Mouse (Mus musculus): ENCODE measurements around the gene Ndel1. TPM values are rescaled to one million over a fixed set of nuclear protein-coding genes. Genes with fewer than 3 reads are reported as not detected.

The Ndel1 gene
- polyA plus RNA-seq, 1 experiment, result 102 TPM

GRCm38 (mm10) chr11:68882107-68882506, 10.4 kb upstream of the Ndel1 start:
- H3K4me3 ChIP-seq (ENCODE audit: insufficient read depth, low read length), result no peak overlapping the region
- TF ChIP-seq POLR2A (IDR thresholded peaks at IDR 0.05; ENCODE audit: extremely low read depth, insufficient read depth, low read length) (no peak), CTCF (IDR thresholded peaks at IDR 0.05; ENCODE audit: extremely low read depth, insufficient read depth, low read length) (no peak)
- no peak overlapping the region for H3K27ac ChIP-seq (ENCODE audit: insufficient read depth, low read length)
- H3K4me1 ChIP-seq (ENCODE audit: control insufficient read depth, insufficient read depth, low read length), result no peaks in the 10 kb centered on the region

- H3K4me1 ChIP-seq (ENCODE audit: control insufficient read depth, insufficient read depth, low read length), result no peaks in the 10 kb centered on the region
- no peak for TF ChIP-seq POLR2A (IDR thresholded peaks at IDR 0.05; ENCODE audit: extremely low read depth, insufficient read depth, low read length)
- H3K27ac ChIP-seq (ENCODE audit: insufficient read depth, low read length), result no peak overlapping the region
- H3K4me3 ChIP-seq (ENCODE audit: insufficient read depth, low read length), result no peak overlapping the region
Measured at GRCm38 (mm10) chr11:68878811-68879210, 7.2 kb upstream of the Ndel1 start.

- Histone ChIP-seq H3K4me3 (ENCODE audit: insufficient read depth, low read length) (no peak overlapping the region), H3K4me1 (ENCODE audit: control insufficient read depth, insufficient read depth, low read length) (no peaks in the 10 kb centered on the region), H3K27ac (ENCODE audit: insufficient read depth, low read length) (no peak overlapping the region)
- TF ChIP-seq CTCF (IDR thresholded peaks at IDR 0.05; ENCODE audit: extremely low read depth, insufficient read depth, low read length) (peak; percentile 78), POLR2A (IDR thresholded peaks at IDR 0.05; ENCODE audit: extremely low read depth, insufficient read depth, low read length) (no peak)
Measured at GRCm38 (mm10) chr11:68874841-68875240, 3.2 kb upstream of the Ndel1 start.

GRCm38 (mm10) chr11:68871277-68871676, 381 bp downstream of the Ndel1 start:
- Histone ChIP-seq H3K4me1 (ENCODE audit: control insufficient read depth, insufficient read depth, low read length) (no peaks in the 10 kb centered on the region), H3K4me3 (ENCODE audit: insufficient read depth, low read length) (no peak overlapping the region), H3K27ac (ENCODE audit: insufficient read depth, low read length) (no peak overlapping the region)
- no peak for TF ChIP-seq POLR2A (IDR thresholded peaks at IDR 0.05; ENCODE audit: extremely low read depth, insufficient read depth, low read length)
- TF ChIP-seq CTCF (IDR thresholded peaks at IDR 0.05; ENCODE audit: extremely low read depth, insufficient read depth, low read length), result no peak

- no peak overlapping the region for H3K4me3 ChIP-seq (ENCODE audit: insufficient read depth, low read length)
- TF ChIP-seq CTCF (IDR thresholded peaks at IDR 0.05; ENCODE audit: extremely low read depth, insufficient read depth, low read length) (no peak), POLR2A (IDR thresholded peaks at IDR 0.05; ENCODE audit: extremely low read depth, insufficient read depth, low read length) (no peak)
- H3K27ac ChIP-seq (ENCODE audit: insufficient read depth, low read length), result 0 out of 2 replicates have a peak overlapping the region, but pooled peaks have one; percentile 25
- H3K4me1 ChIP-seq (ENCODE audit: control insufficient read depth, insufficient read depth, low read length), result no peaks in the 10 kb centered on the region
Measured at GRCm38 (mm10) chr11:68864544-68865189, 7.0 kb downstream of the Ndel1 start.

GRCm38 (mm10) chr11:68863631-68864091, 8.0 kb downstream of the Ndel1 start:
- Histone ChIP-seq H3K4me3 (ENCODE audit: insufficient read depth, low read length) (no peak overlapping the region), H3K27ac (ENCODE audit: insufficient read depth, low read length) (no peak overlapping the region), H3K4me1 (ENCODE audit: control insufficient read depth, insufficient read depth, low read length) (no peaks in the 10 kb centered on the region)
- TF ChIP-seq POLR2A (IDR thresholded peaks at IDR 0.05; ENCODE audit: extremely low read depth, insufficient read depth, low read length) (no peak), CTCF (IDR thresholded peaks at IDR 0.05; ENCODE audit: extremely low read depth, insufficient read depth, low read length) (no peak)

GRCm38 (mm10) chr11:68862260-68862659, 9.4 kb downstream of the Ndel1 start:
- TF ChIP-seq CTCF (IDR thresholded peaks at IDR 0.05; ENCODE audit: extremely low read depth, insufficient read depth, low read length) (no peak), POLR2A (IDR thresholded peaks at IDR 0.05; ENCODE audit: extremely low read depth, insufficient read depth, low read length) (no peak)
- no peaks in the 10 kb centered on the region for H3K4me1 ChIP-seq (ENCODE audit: control insufficient read depth, insufficient read depth, low read length)
- H3K4me3 ChIP-seq (ENCODE audit: insufficient read depth, low read length), result no peak overlapping the region
- H3K27ac ChIP-seq (ENCODE audit: insufficient read depth, low read length), result no peak overlapping the region

- no peak overlapping the region for H3K27ac ChIP-seq (ENCODE audit: insufficient read depth, low read length)
- H3K4me3 ChIP-seq (ENCODE audit: insufficient read depth, low read length), result no peak overlapping the region
- TF ChIP-seq CTCF (IDR thresholded peaks at IDR 0.05; ENCODE audit: extremely low read depth, insufficient read depth, low read length) (no peak), POLR2A (IDR thresholded peaks at IDR 0.05; ENCODE audit: extremely low read depth, insufficient read depth, low read length) (no peak)
Measured at GRCm38 (mm10) chr11:68859943-68860593, 11.6 kb downstream of the Ndel1 start.

GRCm38 (mm10) chr11:68857329-68857728, 14.3 kb downstream of the Ndel1 start:
- TF ChIP-seq CTCF (IDR thresholded peaks at IDR 0.05; ENCODE audit: extremely low read depth, insufficient read depth, low read length), result no peak
- TF ChIP-seq POLR2A (IDR thresholded peaks at IDR 0.05; ENCODE audit: extremely low read depth, insufficient read depth, low read length), result no peak
- H3K4me3 ChIP-seq (ENCODE audit: insufficient read depth, low read length), result no peak overlapping the region
- H3K27ac ChIP-seq (ENCODE audit: insufficient read depth, low read length), result no peak overlapping the region
- H3K4me1 ChIP-seq (ENCODE audit: control insufficient read depth, insufficient read depth, low read length), result peaks cover 3% of the 10 kb centered on the region

More at GRCm38 (mm10) chr11:68859943-68860593, 11.6 kb downstream of the Ndel1 start:
- H3K4me1 ChIP-seq (ENCODE audit: control insufficient read depth, insufficient read depth, low read length), result no peaks in the 10 kb centered on the region

GRCm38 (mm10) chr11:68854621-68855020, 17.0 kb downstream of the Ndel1 start:
- Histone ChIP-seq H3K4me3 (ENCODE audit: insufficient read depth, low read length) (no peak overlapping the region), H3K27ac (ENCODE audit: insufficient read depth, low read length) (no peak overlapping the region), H3K4me1 (ENCODE audit: control insufficient read depth, insufficient read depth, low read length) (peaks cover 11% of the 10 kb centered on the region)
- no peak for TF ChIP-seq CTCF (IDR thresholded peaks at IDR 0.05; ENCODE audit: extremely low read depth, insufficient read depth, low read length)
- no peak for TF ChIP-seq POLR2A (IDR thresholded peaks at IDR 0.05; ENCODE audit: extremely low read depth, insufficient read depth, low read length)

Data from cortical plate, adult 2 months (tissue).